Mouse (Mus musculus) forebrain, embryonic 15.5 days (tissue): ENCODE measurements around the gene Dmtf1. TPM values are rescaled to one million over a fixed set of nuclear protein-coding genes. Genes with fewer than 3 reads are reported as not detected.

Source experiments
- ATAC-seq: fragments of 200-750 bp; cut with Nextera tagmentation; replicated peaks from 2 replicates; pipeline ENCODE4 v1.8.0; 2017; ENCODE audit warnings: mild to moderate bottlenecking, moderate TSS enrichment, moderate library complexity
- H3K27ac ChIP-seq: fragments of 300-500 bp; sonication (generic); replicated peaks from 2 replicates; pipeline ENCODE4 v1.5.1; 2015; ENCODE audit warnings: mild to moderate bottlenecking, inconsistent platforms
- H3K27me3 ChIP-seq: fragments of 300-500 bp; sonication (generic); 2 replicates; pipeline ENCODE4 v1.6.1; 2015; ENCODE audit warnings: inconsistent platforms
- H3K36me3 ChIP-seq: fragments of 300-500 bp; sonication (generic); 2 replicates; pipeline ENCODE4 v1.6.1; 2015; ENCODE audit warnings: mild to moderate bottlenecking, inconsistent platforms
- H3K4me1 ChIP-seq: fragments of 300-500 bp; sonication (generic); 2 replicates; pipeline ENCODE4 v1.6.1; 2015; ENCODE audit warnings: inconsistent platforms
- H3K4me2 ChIP-seq: fragments of 300-500 bp; sonication (generic); replicated peaks from 2 replicates; pipeline ENCODE4 v1.6.1; 2015; ENCODE audit warnings: mild to moderate bottlenecking, inconsistent platforms
- H3K4me3 ChIP-seq: fragments of 300-500 bp; sonication (generic); 2 replicates; pipeline ENCODE4 v1.5.1; 2015; ENCODE audit warnings: mild to moderate bottlenecking, inconsistent platforms
- H3K9ac ChIP-seq: fragments of 300-500 bp; sonication (generic); replicated peaks from 2 replicates; pipeline ENCODE4 v1.6.1; 2015; ENCODE audit warnings: mild to moderate bottlenecking, inconsistent platforms
- H3K9me3 ChIP-seq: fragments of 300-500 bp; sonication (generic); 2 replicates; pipeline ENCODE4 v1.6.1; 2016; ENCODE audit warnings: inconsistent platforms
- WGBS: fragments of 180-500 bp; shearing (Covaris S2); methylation state at CpG from one replicate; pipeline ENCODE4 v1.1.7; 2015; ENCODE audit warnings: mixed read lengths; 5-methylcytosine and 5-hydroxymethylcytosine counted together
- polyA plus RNA-seq: library from polyadenylated mRNA; unstranded; fragments of >200 nt; fragmentation: Nextera tagmentation; extraction: Ambion mirVana; gene quantifications from 2 replicates; pipeline ENCODE4 v1.2.1, GENCODE M21; 2015

Gene Dmtf1
- polyA plus RNA-seq, 1 experiment from 2014 or later: 67.9 TPM

DNA sequence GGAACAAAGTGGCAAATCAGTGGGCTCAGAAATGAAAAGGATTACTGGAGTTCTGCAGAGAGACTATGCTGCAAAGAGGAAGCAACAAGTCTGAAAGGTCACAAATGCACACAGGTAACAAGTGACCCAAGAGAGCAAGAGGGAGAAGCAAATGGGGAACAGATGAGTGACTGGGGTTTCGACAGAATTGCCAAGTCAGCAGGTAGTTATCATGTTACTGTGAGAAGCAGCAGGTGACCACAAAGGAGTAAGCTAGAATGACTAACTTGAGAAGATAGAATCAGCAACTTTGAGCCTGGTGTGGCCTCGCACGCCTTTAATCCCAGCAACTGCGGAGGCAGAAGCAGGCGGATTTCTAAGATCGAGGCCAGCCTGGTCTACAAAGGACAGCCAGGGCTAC lies 19.2 kb downstream of the Dmtf1 start:
- Histone ChIP-seq H3K27me3 (no peaks in the 10 kb centered on the region), H3K27ac (no peak overlapping the region), H3K36me3 (peaks cover 32% of the 10 kb centered on the region), H3K9me3 (no peaks in the 10 kb centered on the region), H3K4me3 (no peak overlapping the region), H3K9ac (no peak overlapping the region), H3K4me1 (no peaks in the 10 kb centered on the region), H3K4me2 (no peak overlapping the region)
- ATAC-seq: no peak
- 91% methylated on average over 6 of the region's 6 CpGs for WGBS

- Histone ChIP-seq H3K27me3 (no peaks in the 10 kb centered on the region), H3K4me1 (no peaks in the 10 kb centered on the region), H3K4me2 (no peak overlapping the region), H3K9me3 (no peaks in the 10 kb centered on the region), H3K27ac (no peak overlapping the region), H3K9ac (no peak overlapping the region), H3K4me3 (no peak overlapping the region), H3K36me3 (peaks cover 43% of the 10 kb centered on the region)
- WGBS: 73% methylated on average over 8 of the region's 8 CpGs
- ATAC-seq: no peak
These were observed 20.9 kb downstream of the Dmtf1 start for GRCm38 (mm10) chr5:9140724-9141123.

GRCm38 (mm10) chr5:9135588-9135987 lies 26.0 kb downstream of the Dmtf1 start:
- Histone ChIP-seq H3K36me3 (peaks cover 44% of the 10 kb centered on the region), H3K9me3 (no peaks in the 10 kb centered on the region), H3K4me1 (no peaks in the 10 kb centered on the region), H3K4me2 (no peak overlapping the region), H3K4me3 (no peak overlapping the region), H3K9ac (no peak overlapping the region), H3K27ac (no peak overlapping the region), H3K27me3 (no peaks in the 10 kb centered on the region)
- no peak for ATAC-seq
- WGBS: 90% methylated on average over 3 of the region's 3 CpGs

- Histone ChIP-seq H3K27ac (no peak overlapping the region), H3K27me3 (no peaks in the 10 kb centered on the region), H3K4me2 (no peak overlapping the region), H3K9ac (no peak overlapping the region), H3K9me3 (no peaks in the 10 kb centered on the region), H3K4me3 (no peak overlapping the region), H3K36me3 (peaks cover 56% of the 10 kb centered on the region), H3K4me1 (no peaks in the 10 kb centered on the region)
- WGBS: 84% methylated on average over 7 of the region's 7 CpGs
- no peak for ATAC-seq
These were observed 29.8 kb downstream of the Dmtf1 start for GRCm38 (mm10) chr5:9131786-9132185.

GRCm38 (mm10) chr5:9128566-9128965 lies 33.0 kb downstream of the Dmtf1 start:
- H3K27me3 ChIP-seq: no peaks in the 10 kb centered on the region
- H3K4me2 ChIP-seq: no peak overlapping the region
- no peak overlapping the region for H3K4me3 ChIP-seq
- no peaks in the 10 kb centered on the region for H3K4me1 ChIP-seq
- no peak for ATAC-seq
- peaks cover 60% of the 10 kb centered on the region for H3K36me3 ChIP-seq
- 94% methylated on average over 12 of the region's 12 CpGs for WGBS
- H3K27ac ChIP-seq: no peak overlapping the region
- H3K9me3 ChIP-seq: no peaks in the 10 kb centered on the region
- H3K9ac ChIP-seq: no peak overlapping the region

DNA sequence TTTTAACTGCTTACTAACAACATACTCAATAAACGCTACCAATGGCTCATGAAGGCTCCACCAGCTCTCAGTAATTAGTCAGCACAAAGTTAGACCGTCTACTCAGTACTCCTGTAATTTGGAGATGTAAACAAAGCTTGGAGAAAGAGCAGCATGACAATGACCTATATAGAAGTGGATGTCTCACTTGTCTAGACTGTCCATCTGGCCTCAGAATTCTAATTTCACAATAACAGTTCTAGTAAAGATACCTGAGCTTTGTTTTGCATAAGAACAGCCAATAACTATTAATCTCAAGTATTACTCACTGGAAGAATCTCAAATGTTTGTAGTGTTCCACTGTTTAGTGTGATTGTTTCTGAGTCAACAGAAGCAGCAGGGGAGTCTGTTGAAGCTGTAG lies 37.4 kb downstream of the Dmtf1 start:
- Histone ChIP-seq H3K4me2 (no peak overlapping the region), H3K4me3 (no peak overlapping the region), H3K9me3 (no peaks in the 10 kb centered on the region), H3K36me3 (peaks cover 86% of the 10 kb centered on the region), H3K4me1 (no peaks in the 10 kb centered on the region), H3K9ac (no peak overlapping the region), H3K27ac (no peak overlapping the region), H3K27me3 (no peaks in the 10 kb centered on the region)
- WGBS: 83% methylated on average over 2 of the region's 2 CpGs
- no peak for ATAC-seq

GRCm38 (mm10) chr5:9114162-9114561 lies 47.4 kb downstream of the Dmtf1 start:
- Histone ChIP-seq H3K27me3 (no peaks in the 10 kb centered on the region), H3K9me3 (no peaks in the 10 kb centered on the region), H3K4me1 (peaks cover 4% of the 10 kb centered on the region), H3K4me3 (no peak overlapping the region), H3K36me3 (peaks cover 16% of the 10 kb centered on the region), H3K4me2 (no peak overlapping the region), H3K9ac (no peak overlapping the region), H3K27ac (0 out of 2 replicates have a peak overlapping the region, but pooled peaks have one; percentile 19)
- ATAC-seq: peak; percentile 46; the same call in 1 of the 2 replicates
- 38% methylated on average over 6 of the region's 6 CpGs for WGBS

DNA sequence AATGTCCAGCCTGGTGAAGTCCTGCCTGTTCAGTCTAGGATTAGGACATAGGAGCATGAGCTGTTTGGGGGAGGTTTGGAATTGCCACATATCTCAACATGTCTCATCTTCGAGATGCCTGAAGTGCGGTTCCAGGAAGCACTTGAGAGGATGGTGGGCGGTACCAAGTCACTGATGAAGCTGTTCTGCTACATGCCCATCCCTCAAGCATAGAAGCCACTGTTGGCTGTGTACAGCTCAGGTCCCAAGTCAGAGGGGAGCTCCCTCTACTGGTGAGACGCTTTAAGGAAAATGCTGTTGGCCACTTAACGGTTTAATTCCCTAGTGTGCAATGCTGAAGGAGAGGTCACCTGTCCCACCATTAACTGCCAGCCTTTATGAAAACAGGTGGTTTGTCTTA lies 49.8 kb downstream of the Dmtf1 start:
- 22% methylated on average over 5 of the region's 5 CpGs for WGBS
- H3K4me3 ChIP-seq: no peak overlapping the region
- H3K4me2 ChIP-seq: no peak overlapping the region
- 0 out of 2 replicates have a peak, but pooled peaks cover 2% of the 10 kb centered on the region for H3K36me3 ChIP-seq
- H3K9me3 ChIP-seq: no peaks in the 10 kb centered on the region
- H3K4me1 ChIP-seq: peaks cover 4% of the 10 kb centered on the region
- ATAC-seq: peak; percentile 81
- H3K9ac ChIP-seq: no peak overlapping the region
- no peak overlapping the region for H3K27ac ChIP-seq
- no peaks in the 10 kb centered on the region for H3K27me3 ChIP-seq

DNA sequence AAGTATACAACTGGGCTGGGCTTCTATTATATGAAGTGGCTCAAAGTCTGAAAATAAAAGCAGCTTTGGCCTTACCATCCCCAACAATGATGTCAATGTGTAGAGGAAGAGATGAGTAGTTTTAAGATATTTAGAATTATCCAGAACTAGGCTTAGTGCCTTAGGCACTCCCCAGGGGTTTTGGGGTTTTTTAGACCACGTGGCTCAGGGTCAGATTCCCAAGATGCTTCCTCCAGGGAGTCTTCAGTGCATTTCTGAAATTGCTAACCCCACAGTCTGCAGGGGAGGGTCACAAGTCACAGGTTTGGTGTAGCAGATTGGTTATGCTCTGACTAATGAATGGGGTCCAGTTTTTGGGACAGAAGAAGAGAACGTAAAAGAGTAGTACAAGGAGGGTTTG lies 50.3 kb downstream of the Dmtf1 start:
- ATAC-seq: no peak
- Histone ChIP-seq H3K9ac (no peak overlapping the region), H3K4me3 (no peak overlapping the region), H3K27me3 (no peaks in the 10 kb centered on the region), H3K9me3 (no peaks in the 10 kb centered on the region), H3K27ac (no peak overlapping the region), H3K4me1 (peaks cover 4% of the 10 kb centered on the region), H3K4me2 (no peak overlapping the region), H3K36me3 (no peaks in the 10 kb centered on the region)
- WGBS: 67% methylated on average over 2 of the region's 2 CpGs

DNA sequence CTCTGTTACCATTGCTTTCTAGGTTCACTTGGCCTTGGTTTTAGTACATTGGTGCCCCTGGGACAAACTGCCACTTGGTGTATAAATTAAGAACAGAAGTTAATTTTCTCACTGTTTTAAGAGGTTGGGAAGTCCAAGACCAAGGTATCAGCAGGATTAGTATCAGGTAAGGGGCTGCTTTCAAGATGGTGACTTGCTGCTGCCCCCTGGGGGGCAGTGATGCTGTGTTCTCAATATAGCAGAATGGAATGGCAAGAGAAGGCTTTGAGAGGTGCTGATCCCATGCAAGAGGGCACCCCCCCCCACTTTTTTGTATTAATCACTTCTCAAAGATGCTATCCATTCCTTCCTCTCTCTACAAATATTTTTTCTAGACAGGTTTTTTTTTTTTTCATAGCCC lies 52.0 kb downstream of the Dmtf1 start:
- H3K36me3 ChIP-seq: no peaks in the 10 kb centered on the region
- no peaks in the 10 kb centered on the region for H3K9me3 ChIP-seq
- H3K27me3 ChIP-seq: no peaks in the 10 kb centered on the region
- no peak overlapping the region for H3K27ac ChIP-seq
- no peak overlapping the region for H3K4me2 ChIP-seq
- no peak overlapping the region for H3K9ac ChIP-seq
- ATAC-seq: no peak
- no peak overlapping the region for H3K4me3 ChIP-seq
- peaks cover 4% of the 10 kb centered on the region for H3K4me1 ChIP-seq

DNA sequence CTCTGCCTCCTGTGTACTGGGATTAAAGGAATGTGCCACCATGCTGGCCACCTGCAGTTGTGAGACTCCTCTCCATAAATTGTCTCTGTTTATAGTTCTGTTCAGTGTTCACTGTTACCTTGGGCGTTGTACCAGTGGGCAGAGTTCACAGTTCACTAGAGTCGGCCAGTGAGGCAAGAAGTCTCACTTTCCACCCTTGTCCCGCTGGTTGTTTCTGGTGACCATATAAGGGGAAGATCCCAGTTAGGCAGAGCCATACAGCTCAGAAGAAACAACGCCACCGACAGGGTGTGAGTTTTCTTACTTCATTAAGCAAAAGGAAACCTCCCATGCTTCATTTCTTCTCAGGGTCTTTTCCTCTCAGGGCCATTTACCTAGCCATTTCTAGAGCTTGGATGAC lies 53.1 kb downstream of the Dmtf1 start:
- H3K4me2 ChIP-seq: no peak overlapping the region
- ATAC-seq: no peak
- no peak overlapping the region for H3K4me3 ChIP-seq
- 92% methylated on average over 5 of the region's 5 CpGs for WGBS
- no peak overlapping the region for H3K9ac ChIP-seq
- no peaks in the 10 kb centered on the region for H3K36me3 ChIP-seq
- H3K27me3 ChIP-seq: no peaks in the 10 kb centered on the region
- no peaks in the 10 kb centered on the region for H3K9me3 ChIP-seq
- H3K27ac ChIP-seq: no peak overlapping the region
- H3K4me1 ChIP-seq: no peaks in the 10 kb centered on the region

GRCm38 (mm10) chr5:9107296-9108089 lies 54.1 kb downstream of the Dmtf1 start:
- no peaks in the 10 kb centered on the region for H3K4me1 ChIP-seq
- H3K9me3 ChIP-seq: no peaks in the 10 kb centered on the region
- H3K27ac ChIP-seq: no peak overlapping the region
- no peaks in the 10 kb centered on the region for H3K36me3 ChIP-seq
- no peak for ATAC-seq
- H3K9ac ChIP-seq: no peak overlapping the region
- no peak overlapping the region for H3K4me3 ChIP-seq
- 88% methylated on average over 8 of the region's 8 CpGs for WGBS
- H3K27me3 ChIP-seq: no peaks in the 10 kb centered on the region
- no peak overlapping the region for H3K4me2 ChIP-seq

DNA sequence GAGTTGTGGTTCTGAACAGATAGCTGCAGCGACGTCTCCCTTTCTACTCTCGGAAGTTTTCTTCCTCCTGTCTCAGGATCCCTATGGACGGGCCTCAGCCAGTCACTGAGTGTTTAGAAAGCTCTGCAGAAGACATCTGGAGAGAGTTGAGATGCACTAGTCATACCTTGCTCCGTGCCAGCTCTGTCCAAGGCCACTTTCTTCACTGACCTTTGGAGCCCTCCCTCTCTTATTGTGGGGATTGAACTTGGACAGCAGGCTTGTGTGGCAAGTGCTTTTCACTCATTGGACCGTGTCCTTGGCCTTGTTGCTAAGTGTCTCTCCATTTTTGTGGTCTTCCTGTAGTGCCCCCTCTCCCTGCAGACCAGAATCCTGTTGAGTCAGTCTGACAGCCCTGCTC lies 54.8 kb downstream of the Dmtf1 start:
- Histone ChIP-seq H3K27ac (no peak overlapping the region), H3K4me1 (0 out of 2 replicates have a peak, but pooled peaks cover under 1% of the 10 kb centered on the region), H3K9me3 (no peaks in the 10 kb centered on the region), H3K4me2 (no peak overlapping the region), H3K4me3 (no peak overlapping the region), H3K36me3 (no peaks in the 10 kb centered on the region), H3K9ac (no peak overlapping the region), H3K27me3 (no peaks in the 10 kb centered on the region)
- ATAC-seq: no peak
- 86% methylated on average over 6 of the region's 6 CpGs for WGBS
